Mouse (Mus musculus) liver, embryonic 15.5 days (tissue): ENCODE measurements around the gene Son. TPM values are rescaled to one million over a fixed set of nuclear protein-coding genes. Genes with fewer than 3 reads are reported as not detected.

ENCODE experiments used
- ATAC-seq: fragments of 200-750 bp; cut with Nextera tagmentation; 2 replicates; pipeline ENCODE4 v1.8.0; 2017; ENCODE audit warnings: moderate number of reproducible peaks, mild to moderate bottlenecking, moderate library complexity; ENCODE audit not compliant: insufficient read depth
- H3K27ac ChIP-seq: fragments of 300-500 bp; sonication (generic); replicated peaks from 2 replicates; pipeline ENCODE4 v1.5.1; 2015; ENCODE audit warnings: mild to moderate bottlenecking, inconsistent platforms
- H3K27me3 ChIP-seq: fragments of 300-500 bp; sonication (generic); 2 replicates; pipeline ENCODE4 v1.6.1; 2015; ENCODE audit warnings: mild to moderate bottlenecking, inconsistent platforms
- H3K36me3 ChIP-seq: fragments of 300-500 bp; sonication (generic); replicated peaks from 2 replicates; pipeline ENCODE4 v1.6.1; 2015; ENCODE audit warnings: moderate library complexity, mild to moderate bottlenecking, inconsistent platforms
- H3K4me1 ChIP-seq: fragments of 300-500 bp; sonication (generic); replicated peaks from 2 replicates; pipeline ENCODE4 v1.6.1; 2015; ENCODE audit warnings: inconsistent platforms
- H3K4me2 ChIP-seq: fragments of 300-500 bp; sonication (generic); 2 replicates; pipeline ENCODE4 v1.6.1; 2015; ENCODE audit warnings: moderate library complexity, mild to moderate bottlenecking, inconsistent platforms
- H3K4me3 ChIP-seq: fragments of 300-500 bp; sonication (generic); replicated peaks from 2 replicates; pipeline ENCODE4 v1.5.1; 2015; ENCODE audit warnings: mild to moderate bottlenecking, inconsistent platforms
- H3K9ac ChIP-seq: fragments of 300-500 bp; sonication (generic); 2 replicates; pipeline ENCODE4 v1.6.1; 2015; ENCODE audit warnings: moderate library complexity, mild to moderate bottlenecking, inconsistent platforms
- H3K9me3 ChIP-seq: fragments of 300-500 bp; sonication (generic); replicated peaks from 2 replicates; pipeline ENCODE4 v1.6.1; 2016; ENCODE audit warnings: inconsistent platforms
- whole genome bisulfite sequencing: fragments of 180-500 bp; shearing (Covaris S2); methylation state at CpG from one replicate; pipeline ENCODE4 v1.1.7; 2015; ENCODE audit warnings: mixed read lengths; ENCODE audit not compliant: insufficient replicate concordance; 5-methylcytosine and 5-hydroxymethylcytosine counted together
- polyA plus RNA-seq: library from polyadenylated mRNA; unstranded; fragments of >200 nt; fragmentation: Nextera tagmentation; extraction: Ambion mirVana; gene quantifications from 2 replicates; pipeline ENCODE4 v1.2.1, GENCODE M21; 2015

Gene Son
- polyA plus RNA-seq, 1 experiment from 2014 or later, result 36.7 TPM

DNA sequence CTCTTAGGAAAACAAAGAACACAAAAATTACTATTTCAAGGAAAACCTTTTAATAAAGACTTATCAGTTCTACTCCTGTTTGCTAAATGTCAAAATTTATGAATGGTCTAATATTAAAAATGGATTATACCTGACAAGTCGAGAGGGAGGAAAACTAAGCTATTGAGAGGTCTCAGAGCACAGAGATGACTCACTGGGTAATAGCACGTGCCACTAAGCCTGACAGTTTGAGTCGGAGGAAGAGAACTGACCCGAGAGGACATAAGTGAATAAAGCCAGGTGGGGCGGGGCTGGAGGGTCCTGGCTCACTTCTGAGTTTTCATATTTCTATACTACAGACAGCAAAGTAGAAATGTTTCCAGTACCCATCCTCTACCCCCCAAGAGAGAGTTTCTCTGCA, 39.1 kb downstream of the Son start:
- peak overlapping the region; percentile 95 for H3K4me2 ChIP-seq
- H3K36me3 ChIP-seq, result peaks cover 58% of the 10 kb centered on the region
- WGBS, result 74% methylated on average over 5 of the region's 5 CpGs
- H3K9ac ChIP-seq, result no peak overlapping the region
- ATAC-seq, result no peak
- no peaks in the 10 kb centered on the region for H3K27me3 ChIP-seq
- no peak overlapping the region for H3K27ac ChIP-seq
- peak overlapping the region; percentile 4; the same call in 1 of the 2 replicates for H3K4me3 ChIP-seq
- no peaks in the 10 kb centered on the region for H3K9me3 ChIP-seq
- H3K4me1 ChIP-seq, result peaks cover 43% of the 10 kb centered on the region

DNA sequence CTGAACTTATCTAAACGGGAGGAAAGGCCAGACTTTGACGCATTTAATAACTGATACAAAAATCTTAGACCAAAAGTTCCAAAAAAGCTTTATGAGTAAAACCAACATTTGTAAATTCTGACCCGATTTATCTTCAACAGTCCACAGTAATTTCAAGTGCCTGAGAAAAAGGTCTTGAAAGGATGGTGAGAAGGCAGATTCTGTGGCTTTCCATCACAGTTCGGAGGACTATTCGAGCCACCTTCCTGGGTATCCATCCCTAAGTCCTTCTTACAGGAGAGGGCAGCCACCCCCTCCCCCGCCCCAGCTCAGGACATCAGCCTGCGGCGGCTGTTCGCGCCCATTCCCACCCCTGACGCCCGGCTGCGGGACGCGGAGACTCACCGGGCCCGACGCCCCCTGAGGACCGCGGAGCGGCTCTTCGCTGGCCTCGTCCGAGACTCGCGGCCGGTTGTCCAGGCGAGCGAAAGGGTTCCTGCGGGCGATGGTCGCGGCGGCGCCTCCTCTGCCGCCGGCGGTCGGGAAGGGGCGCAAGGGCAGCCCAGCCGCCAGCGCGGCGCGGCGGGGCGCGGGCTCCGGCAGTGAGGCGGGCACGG, 40.8 kb downstream of the Son start:
- peak overlapping the region; percentile 96 for H3K27ac ChIP-seq

DNA sequence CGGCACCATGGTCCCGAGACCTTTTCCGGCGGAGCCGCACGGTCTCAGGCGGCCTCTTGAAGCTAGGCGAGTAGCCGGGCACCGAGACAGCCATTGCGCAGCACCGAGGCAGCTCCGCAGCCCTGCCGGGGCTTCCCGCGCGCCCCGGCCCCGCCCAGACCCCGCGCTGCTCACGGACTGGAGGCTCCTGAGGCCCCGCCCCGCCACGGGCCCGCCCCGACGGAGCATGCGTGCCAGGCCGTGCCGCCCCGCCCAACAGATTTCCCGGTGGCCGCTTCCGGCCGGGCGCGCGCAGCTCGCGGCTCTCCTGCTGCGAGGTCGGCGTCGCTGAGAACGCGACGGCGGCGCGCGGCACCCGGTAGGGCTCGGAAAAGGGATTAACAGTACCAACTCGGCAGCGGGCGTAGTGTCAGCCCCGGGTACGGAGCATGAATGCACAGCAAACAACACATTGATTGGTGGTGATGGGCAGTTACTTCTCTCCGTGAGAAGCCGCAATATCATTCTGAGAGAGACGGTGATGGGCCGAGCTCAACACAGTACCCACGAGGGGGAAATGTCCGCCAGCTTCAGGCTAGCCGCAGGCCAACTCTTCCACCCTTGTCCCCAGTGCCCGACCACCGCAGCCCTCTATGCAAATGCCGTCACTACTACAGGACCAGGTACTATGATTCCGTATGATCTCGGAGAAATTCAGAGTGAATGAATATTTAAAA, 41.5 kb downstream of the Son start, which contains the start of gene Donson:
Gene Donson, minus strand, starts transcription at position 152 of the 716 bp plus-strand sequence.
- 1% methylated on average over 71 of the region's 71 CpGs for WGBS
- no peaks in the 10 kb centered on the region for H3K9me3 ChIP-seq
- no peaks in the 10 kb centered on the region for H3K27me3 ChIP-seq
- peak within 1 kb of the TSS; percentile 95 for H3K4me2 ChIP-seq
- H3K9ac ChIP-seq, result peak within 1 kb of the TSS; percentile 100
- H3K4me3 ChIP-seq, result peak within 1 kb of the TSS; percentile 99
- ATAC-seq, result peak; percentile 98
- H3K27ac ChIP-seq, result peak within 1 kb of the TSS; percentile 96
- peaks cover 43% of the 10 kb centered on the region for H3K36me3 ChIP-seq
- peaks cover 43% of the 10 kb centered on the region for H3K4me1 ChIP-seq

More for the DNA sequence above, 40.8 kb downstream of the Son start:
- WGBS, result 1% methylated on average over 51 of the region's 51 CpGs
- peak overlapping the region; percentile 100 for H3K9ac ChIP-seq
- H3K4me3 ChIP-seq, result peak overlapping the region; percentile 99
- H3K4me2 ChIP-seq, result peak overlapping the region; percentile 95
- no peaks in the 10 kb centered on the region for H3K9me3 ChIP-seq
- H3K27me3 ChIP-seq, result no peaks in the 10 kb centered on the region
- peaks cover 46% of the 10 kb centered on the region for H3K36me3 ChIP-seq
- peak; percentile 50 for ATAC-seq
- peaks cover 43% of the 10 kb centered on the region for H3K4me1 ChIP-seq

DNA sequence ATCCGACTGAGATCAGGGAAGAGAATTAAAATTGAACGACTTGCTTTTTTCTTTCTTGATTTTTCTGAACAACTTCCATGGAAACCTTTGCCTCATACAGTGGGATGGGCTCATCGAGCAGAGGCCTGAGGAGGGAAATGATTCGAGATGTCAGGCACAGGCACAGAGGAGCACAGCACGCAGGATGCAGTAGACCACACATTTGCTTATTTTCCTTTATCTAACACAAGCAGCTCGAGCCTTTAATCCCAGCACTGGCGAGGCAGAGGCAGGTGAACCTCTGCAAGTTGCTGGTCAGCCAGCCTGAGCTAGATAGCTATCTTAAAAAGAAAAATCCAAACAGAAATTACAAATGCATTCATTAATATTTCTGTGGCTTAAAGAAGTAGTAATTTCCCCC, 42.5 kb downstream of the Son start:
- peak; percentile 7; the same call in 1 of the 2 replicates for ATAC-seq
- 14% methylated on average over 7 of the region's 7 CpGs for WGBS
- H3K27me3 ChIP-seq, result no peaks in the 10 kb centered on the region
- H3K4me3 ChIP-seq, result peak overlapping the region; percentile 99
- no peaks in the 10 kb centered on the region for H3K9me3 ChIP-seq
- H3K4me1 ChIP-seq, result peaks cover 46% of the 10 kb centered on the region
- H3K4me2 ChIP-seq, result peak overlapping the region; percentile 95
- peaks cover 36% of the 10 kb centered on the region for H3K36me3 ChIP-seq
- peak overlapping the region; percentile 30 for H3K9ac ChIP-seq
- peak overlapping the region; percentile 96 for H3K27ac ChIP-seq

DNA sequence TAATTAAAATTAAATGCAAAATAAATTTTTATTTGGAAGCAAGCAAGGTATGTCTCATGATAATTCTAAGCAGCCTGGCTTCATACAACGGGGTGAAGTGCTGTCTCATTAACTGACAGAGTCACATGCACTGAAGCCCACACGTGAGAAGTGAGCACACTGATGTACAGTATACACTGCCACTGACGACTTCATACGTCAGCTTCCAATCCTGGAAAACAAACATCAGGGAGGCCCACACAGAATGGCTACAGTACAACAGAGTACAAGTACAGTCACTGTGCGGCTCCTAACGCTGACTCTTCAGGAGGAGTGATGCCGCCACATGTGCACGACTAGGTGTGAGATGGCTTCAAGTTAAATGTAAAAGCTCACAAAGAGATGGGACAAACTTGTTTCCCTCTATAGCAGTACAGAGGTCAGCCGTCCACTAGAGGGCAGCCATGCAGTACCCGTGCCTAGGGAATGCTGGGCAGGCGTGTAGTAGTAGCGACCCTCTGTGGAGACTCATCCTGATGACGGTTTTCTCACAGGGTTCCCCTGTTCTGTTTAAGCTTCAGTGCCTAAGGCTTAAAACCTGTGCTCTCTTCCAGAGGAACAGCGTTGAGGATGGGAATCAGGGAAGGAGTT, 47.3 kb downstream of the Son start:
- Histone ChIP-seq H3K27me3 (no peaks in the 10 kb centered on the region), H3K9ac (no peak overlapping the region), H3K9me3 (no peaks in the 10 kb centered on the region), H3K27ac (no peak overlapping the region), H3K4me1 (peaks cover 23% of the 10 kb centered on the region), H3K4me3 (no peak overlapping the region), H3K36me3 (peaks cover 57% of the 10 kb centered on the region), H3K4me2 (no peak overlapping the region)
- peak; percentile 68 for ATAC-seq
- WGBS, result 26% methylated on average over 14 of the region's 14 CpGs

DNA sequence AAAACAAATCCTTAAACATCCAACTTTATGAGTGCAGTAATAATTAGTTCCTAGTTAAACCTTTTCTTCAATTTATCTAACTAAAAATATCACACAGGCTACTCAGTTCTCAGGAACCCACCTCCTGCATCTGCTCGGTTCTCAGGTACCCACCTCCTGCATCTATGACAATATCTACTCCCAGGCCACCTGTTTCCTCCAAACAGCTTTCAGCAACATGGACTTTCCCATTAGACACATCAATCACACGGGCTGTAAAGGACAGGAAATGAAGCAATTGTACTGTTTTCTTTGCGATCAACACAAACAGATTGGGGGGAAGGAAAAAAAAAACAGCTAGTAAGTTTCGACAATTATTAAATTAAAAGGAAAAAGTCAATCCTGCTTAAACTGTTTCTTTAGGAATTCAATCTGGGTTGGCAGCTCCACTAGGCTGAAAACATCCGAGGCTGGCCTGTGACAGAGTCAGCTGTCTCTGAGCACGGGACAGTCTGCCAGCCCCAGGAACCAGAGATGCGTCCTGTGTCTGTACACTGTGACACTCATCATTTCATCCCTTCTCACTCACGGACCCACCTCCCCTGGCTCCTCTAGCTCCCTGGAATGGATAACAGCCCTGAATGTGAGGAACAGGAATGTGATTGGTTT, 47.9 kb downstream of the Son start:
- ATAC-seq, result no peak
- no peak overlapping the region for H3K9ac ChIP-seq
- no peak overlapping the region for H3K27ac ChIP-seq
- peaks cover 63% of the 10 kb centered on the region for H3K36me3 ChIP-seq
- no peaks in the 10 kb centered on the region for H3K9me3 ChIP-seq
- peaks cover 16% of the 10 kb centered on the region for H3K4me1 ChIP-seq
- no peak overlapping the region for H3K4me3 ChIP-seq
- H3K4me2 ChIP-seq, result no peak overlapping the region
- 38% methylated on average over 8 of the region's 8 CpGs for WGBS
- H3K27me3 ChIP-seq, result no peaks in the 10 kb centered on the region

DNA sequence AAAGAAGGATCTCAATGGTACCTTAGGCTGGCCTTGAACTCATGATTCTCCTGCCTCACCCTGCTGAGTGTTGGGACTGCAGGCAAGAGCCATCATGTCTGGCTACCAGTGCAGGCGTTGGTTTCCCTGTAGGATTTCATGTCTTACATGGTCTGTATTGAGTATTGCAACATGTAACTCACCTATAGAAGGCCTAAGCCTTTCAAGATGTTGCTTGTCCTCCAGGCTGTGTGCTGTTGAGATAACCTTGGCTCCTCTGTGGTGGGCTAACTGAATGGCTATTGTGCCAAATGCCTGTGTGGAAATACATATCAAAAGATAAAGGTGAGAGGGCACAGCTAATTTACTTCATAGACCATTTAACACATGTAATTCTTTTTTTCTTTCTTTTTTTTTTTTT, 51.7 kb downstream of the Son start:
- Histone ChIP-seq H3K4me3 (no peak overlapping the region), H3K27ac (no peak overlapping the region), H3K4me1 (peaks cover 16% of the 10 kb centered on the region), H3K9me3 (no peaks in the 10 kb centered on the region), H3K4me2 (no peak overlapping the region), H3K36me3 (peaks cover 70% of the 10 kb centered on the region), H3K9ac (no peak overlapping the region), H3K27me3 (no peaks in the 10 kb centered on the region)
- 57% methylated on average over 1 of the region's 1 CpGs for WGBS
- no peak for ATAC-seq

DNA sequence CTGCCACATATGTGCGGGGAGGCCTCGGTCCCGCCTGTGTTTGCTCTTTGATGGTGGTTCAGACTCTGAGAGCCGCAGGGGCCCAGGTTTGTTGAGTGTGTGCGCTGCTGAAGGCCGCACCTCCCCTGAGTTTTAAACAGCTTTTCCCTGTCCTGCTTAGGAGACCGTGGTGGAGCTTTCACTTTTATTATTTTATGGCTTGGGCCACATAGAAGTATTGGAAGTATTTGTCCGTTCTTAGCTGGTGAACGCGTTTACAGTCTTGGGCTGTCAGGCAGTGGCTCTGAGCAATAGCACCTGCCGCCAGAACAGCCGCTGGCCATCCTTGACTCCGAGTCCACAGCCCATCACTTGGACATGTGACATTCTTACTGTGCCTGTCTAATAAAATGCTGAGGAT, 54.6 kb downstream of the Son start:
- peaks cover 71% of the 10 kb centered on the region for H3K36me3 ChIP-seq
- no peaks in the 10 kb centered on the region for H3K9me3 ChIP-seq
- H3K4me2 ChIP-seq, result no peak overlapping the region
- no peak overlapping the region for H3K9ac ChIP-seq
- WGBS, result 89% methylated on average over 13 of the region's 13 CpGs
- H3K27me3 ChIP-seq, result no peaks in the 10 kb centered on the region
- ATAC-seq, result no peak
- H3K4me3 ChIP-seq, result no peak overlapping the region
- peaks cover 9% of the 10 kb centered on the region for H3K4me1 ChIP-seq
- no peak overlapping the region for H3K27ac ChIP-seq

DNA sequence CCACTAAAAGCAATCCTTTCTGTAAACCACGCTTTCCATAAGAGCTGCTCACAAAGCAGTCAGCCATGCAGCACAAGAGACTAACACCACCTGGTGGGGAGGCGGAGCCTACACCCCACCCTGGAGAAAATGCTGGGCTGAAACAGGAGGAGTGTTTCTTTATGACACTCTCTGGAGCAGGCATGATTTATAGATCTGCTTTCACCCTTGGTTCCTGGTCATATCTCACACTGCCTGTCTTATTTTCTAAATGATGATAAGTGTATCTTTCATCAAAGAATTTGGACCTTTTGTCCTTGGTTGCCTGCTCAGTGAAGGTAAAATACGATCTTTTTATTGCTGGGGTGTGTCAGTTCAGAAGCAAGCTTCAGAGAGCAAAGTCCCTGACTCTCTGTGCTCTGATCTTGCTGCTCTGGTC, 55.5 kb downstream of the Son start:
- Histone ChIP-seq H3K36me3 (peaks cover 69% of the 10 kb centered on the region), H3K4me3 (no peak overlapping the region), H3K4me2 (no peak overlapping the region), H3K27me3 (no peaks in the 10 kb centered on the region), H3K9ac (no peak overlapping the region), H3K9me3 (no peaks in the 10 kb centered on the region), H3K4me1 (peaks cover 9% of the 10 kb centered on the region), H3K27ac (no peak overlapping the region)
- WGBS, result 67% methylated on average over 3 of the region's 3 CpGs
- ATAC-seq, result no peak

DNA sequence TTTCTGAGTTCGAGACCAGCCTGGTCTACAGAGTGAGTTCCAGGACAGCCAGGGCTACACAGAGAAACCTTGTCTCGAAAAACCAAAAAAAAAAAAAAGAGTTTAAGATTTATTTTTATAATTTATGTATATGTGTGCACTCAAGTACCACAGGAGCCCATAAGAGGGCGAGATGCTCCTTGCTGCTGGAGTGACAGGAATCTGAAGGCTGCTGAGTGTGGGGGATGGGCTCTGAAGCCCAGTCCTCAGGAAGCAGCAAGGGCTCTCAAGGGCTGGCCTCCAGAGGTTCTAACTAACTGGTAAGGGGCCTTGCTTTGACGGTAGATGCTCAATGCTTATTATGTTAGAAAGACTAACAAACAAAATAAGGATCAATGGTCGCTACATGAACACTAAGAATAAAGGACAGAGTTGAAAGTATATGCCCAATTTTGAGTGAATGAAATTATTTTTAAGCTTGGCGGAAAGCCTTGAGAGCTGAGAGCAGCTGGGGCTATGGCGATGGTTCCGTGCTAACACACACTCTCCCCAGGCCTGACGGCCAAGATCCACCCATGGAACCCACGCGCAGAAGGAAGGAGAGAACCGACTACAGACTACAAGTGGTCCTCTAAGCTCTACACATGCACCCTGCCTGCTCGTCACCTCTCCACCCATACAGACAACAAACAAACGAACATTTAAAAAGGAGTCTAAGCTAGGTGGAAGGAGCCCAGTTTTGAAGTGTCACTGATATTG, 57.5 kb downstream of the Son start:
- Histone ChIP-seq H3K9ac (no peak overlapping the region), H3K9me3 (no peaks in the 10 kb centered on the region), H3K27ac (no peak overlapping the region), H3K27me3 (no peaks in the 10 kb centered on the region), H3K4me2 (no peak overlapping the region), H3K4me3 (no peak overlapping the region), H3K36me3 (peaks cover 63% of the 10 kb centered on the region), H3K4me1 (peaks cover 9% of the 10 kb centered on the region)
- WGBS, result 82% methylated on average over 14 of the region's 14 CpGs
- ATAC-seq, result no peak
